Mouse (Mus musculus): ENCODE data around the gene Zfand6. TPM values are rescaled to one million over a fixed set of nuclear protein-coding genes. Genes with fewer than 3 reads are reported as not detected.
A peak's percentile ranks its signal among the peaks of the same experiment; 100 is the strongest.

Zfand6 gene
- total RNA-seq, 2 experiments from 2014 or later, result 66.1 to 75.1 TPM

DNA sequence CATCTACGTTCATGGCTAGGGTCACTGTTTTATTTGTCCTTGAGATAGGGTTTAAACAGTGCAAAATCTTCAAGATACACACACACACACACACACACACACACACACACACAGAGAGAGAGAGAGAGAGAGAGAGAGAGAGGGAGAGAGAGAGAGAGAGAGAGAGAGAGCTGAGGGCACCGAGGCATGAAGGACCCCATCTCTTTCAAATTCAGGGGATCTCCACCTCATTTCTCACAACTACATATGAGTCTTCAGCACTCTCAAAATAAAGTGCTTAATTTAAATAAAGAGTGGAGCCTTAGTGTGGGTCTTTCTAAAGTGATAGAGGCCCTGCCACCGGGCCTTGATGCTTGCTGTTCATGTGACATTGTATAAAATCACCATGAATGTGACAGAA is 93.8 kb downstream of the Zfand6 start:
- no peak for DNase-seq
- intact Hi-C loops (cut with DNase I), result no loop called here

DNA sequence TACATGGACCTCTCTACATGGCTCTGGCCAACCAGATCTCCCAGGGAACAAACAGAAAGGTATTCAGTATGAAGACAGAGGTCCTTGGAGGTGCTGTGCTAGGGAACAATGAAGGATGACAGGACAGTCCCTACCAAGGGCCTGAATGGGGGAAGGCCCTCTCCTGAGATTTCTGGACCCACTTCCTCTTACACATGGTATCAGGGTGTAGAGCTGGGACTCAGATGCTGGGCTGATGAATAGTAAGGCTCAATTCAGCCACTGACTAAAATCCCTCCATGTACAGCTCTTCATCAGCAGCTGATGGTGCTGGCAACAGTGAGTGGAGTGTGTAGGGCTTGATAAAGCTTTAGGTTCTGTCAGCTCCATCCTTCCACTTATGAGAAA is 94.8 kb downstream of the Zfand6 start:
- no peak for DNase-seq
- intact Hi-C loops (cut with DNase I), result loop anchor here (2.0 kb wide), 1 partner anchor 200 kb away; no protein-coding TSS in a partner anchor

DNA sequence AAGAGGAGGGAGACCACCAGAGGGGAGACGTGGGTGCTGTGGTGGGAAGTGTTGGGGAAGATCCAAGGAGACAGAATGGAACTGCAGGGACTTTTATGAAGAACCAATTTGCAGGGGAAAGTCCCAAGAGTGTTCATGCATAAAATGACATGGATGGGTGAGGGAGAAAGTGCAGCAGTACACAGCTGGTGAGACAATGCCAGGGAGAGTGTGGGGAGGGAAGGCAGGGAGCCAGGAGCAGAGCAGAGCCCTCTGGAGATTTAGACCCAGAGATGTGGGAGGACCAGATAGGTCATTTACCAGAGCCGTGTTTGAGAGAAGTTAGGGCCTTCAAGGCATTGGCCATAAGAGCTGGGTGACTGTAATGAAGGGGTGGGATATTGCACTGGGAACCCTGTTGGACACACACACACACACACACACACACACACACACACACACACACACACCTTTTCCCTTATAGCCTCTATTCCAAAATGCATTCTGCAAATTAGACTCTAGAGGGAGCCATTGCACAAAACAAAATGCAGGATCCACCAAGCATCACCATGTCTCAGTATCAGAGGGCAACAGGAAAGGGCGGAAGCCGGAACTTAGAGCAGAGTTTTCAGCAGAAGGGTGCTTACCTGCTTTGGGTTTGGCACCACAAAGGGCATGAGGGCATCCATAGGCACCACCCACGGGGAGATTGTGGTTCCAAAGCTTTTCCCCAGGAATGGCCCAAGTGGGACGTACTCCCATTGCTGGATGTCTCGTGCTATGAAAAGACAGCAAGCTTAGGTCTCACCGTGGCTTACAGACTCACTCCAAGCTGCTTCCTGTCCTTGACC is 95.5 kb downstream of the Zfand6 start:
- intact Hi-C loops (cut with DNase I), result loop anchor here (2.0 kb wide), 1 partner anchor 200 kb away; no protein-coding TSS in a partner anchor
- peak; percentile 11 for DNase-seq

DNA sequence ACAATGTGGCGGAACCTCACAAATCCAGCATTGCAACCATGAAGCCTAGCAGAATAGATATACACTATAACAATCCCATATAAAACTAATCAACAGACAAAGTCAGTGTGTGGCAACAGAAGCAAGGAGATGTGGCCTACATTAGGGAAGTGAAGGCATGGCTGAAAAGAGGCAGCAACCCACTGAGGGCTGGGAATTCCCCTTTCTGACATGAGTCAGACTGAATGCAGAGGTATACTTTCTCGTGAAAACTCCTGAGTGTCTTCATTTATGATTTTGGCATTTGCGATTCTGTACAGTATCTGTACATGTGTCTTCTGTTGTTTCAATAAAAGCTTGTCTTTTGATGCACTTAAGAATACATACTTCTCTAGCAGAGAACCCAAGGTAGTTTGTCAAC is 98.4 kb downstream of the Zfand6 start:
- intact Hi-C loops (cut with DNase I), result no loop called here

DNA sequence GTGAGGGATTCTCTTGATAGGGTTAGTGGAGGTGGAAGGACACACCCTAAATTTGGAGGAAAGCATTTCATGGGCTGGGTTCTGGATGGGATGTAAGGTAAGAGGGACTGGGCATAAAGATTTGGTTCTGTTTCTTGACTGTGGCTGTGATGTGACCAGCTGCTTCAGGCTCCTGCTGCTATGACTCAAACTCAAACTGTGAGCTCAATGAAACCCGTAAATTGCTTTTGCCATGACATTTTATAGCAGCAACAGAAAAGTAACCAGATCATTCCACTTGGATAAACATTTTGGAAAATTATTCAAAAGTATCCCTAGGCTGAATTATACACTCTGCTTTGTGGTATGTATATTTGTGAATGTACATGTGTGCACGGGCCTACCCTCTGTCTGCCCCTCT is 99.1 kb downstream of the Zfand6 start:
- intact Hi-C loops (cut with DNase I), result no loop called here
- no peak for DNase-seq

More for the DNA sequence above, 98.4 kb downstream of the Zfand6 start:
- no peak for DNase-seq

DNA sequence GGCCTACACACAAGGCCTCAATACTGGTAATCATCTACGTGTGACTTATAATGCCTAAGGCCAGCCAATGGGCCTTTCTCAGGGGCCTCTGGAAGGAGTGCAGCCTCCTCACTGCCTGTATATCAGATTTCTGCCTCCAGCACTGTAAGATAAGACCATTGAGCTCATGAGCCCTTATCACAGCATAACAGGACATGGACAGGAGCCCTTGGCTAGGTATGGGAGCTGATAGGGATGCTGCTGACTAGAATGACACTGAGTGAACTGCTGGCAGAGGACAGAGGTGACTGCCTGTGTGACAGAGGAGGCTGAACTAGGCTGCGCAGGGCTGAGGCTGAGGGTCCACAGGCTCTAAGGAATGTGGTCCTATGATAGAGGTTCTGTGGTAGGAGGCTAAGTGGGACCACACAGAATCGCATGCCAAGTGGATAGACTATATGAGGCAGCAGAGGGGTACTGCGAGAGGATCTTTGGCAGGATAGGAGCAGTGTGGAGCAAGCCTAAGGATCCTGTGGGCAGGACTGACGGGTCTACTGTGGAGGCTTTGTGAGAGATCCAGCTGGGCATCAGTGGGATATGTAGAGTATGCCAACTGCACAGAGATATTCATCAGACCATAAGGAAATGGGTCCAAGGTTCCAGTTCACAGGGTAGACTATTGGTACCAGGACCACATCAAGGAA is 102.5 kb downstream of the Zfand6 start:
- intact Hi-C loops (cut with DNase I), result no loop called here
- no peak for DNase-seq

DNA sequence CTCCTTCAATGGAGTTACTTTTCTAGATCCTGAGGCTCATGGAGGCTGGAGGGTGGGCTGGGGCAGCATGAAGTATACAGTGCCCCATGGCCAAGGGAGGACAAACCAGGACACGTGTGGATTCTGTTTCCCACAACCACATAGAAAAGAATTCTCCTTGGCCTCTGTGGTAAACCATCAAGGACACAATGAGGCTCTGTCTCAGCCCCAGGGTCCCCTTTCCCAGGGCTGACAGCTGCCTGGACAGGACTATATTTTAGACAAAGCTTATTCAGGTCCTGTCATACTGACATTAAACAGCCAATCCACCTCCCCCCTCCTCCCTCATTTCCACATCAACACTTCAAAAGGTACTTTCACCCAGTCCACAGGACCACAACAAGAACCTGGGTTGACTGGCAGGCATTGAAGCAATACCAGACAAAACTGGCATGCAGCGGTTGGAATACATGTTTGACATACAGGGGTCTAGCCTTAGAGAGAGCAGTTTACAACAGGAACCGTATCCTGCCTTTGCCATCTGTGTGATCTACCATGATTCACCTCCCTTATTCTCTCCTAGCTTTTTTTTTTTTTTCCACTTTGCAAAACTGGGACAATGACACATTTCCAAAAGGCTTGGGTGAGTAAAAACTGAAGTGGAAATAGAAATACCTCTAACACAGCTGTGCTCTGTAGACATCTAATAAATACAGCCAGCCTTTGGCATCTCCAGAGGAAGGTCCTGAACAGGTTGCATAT is 103.2 kb downstream of the Zfand6 start:
- intact Hi-C loops (cut with DNase I), result no loop called here
- no peak for DNase-seq

DNA sequence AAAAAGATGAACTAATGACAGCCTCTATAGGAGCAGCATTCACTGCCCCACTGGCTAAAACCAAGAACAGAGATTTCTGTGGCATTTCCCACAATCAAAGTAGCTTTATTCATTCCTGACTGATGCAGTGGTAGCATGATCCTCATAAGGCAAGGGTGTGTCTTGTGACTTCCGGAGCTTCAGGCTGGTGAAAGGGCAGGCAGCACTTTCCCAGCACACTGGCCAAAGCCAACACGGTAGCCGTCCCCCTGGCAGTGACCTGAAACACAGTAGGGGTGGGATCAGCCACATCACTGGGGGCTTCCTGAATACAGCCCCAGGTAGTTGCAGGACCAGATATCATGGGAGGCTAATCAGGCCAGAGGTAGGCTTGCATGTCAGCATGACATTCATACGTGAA is 104.7 kb downstream of the Zfand6 start:
- intact Hi-C loops (cut with DNase I), result no loop called here
- DNase-seq, result no peak

DNA sequence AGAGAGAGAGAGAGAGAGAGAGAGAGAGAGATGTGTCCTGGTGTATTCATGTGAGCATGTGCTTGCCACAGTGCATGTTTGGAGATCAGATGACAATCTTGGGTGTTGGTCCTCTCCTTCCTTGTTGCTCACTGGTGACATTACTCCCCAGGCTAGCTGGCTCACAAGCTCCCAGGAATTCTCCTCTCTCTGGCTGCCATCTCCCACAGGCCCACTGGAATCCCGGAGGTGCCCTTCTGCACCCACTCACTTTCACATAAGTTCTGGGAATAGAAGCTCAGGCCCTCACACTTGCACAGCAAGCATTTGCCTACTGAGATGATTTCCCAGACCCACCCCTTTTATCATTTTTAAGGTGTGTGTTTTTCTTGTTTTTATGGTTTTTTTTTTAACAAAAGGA is 110.0 kb downstream of the Zfand6 start:
- no peak for DNase-seq
- intact Hi-C loops (cut with DNase I), result loop anchor here (2.0 kb wide), 1 partner anchor 15 kb away; no protein-coding TSS in a partner anchor

DNA sequence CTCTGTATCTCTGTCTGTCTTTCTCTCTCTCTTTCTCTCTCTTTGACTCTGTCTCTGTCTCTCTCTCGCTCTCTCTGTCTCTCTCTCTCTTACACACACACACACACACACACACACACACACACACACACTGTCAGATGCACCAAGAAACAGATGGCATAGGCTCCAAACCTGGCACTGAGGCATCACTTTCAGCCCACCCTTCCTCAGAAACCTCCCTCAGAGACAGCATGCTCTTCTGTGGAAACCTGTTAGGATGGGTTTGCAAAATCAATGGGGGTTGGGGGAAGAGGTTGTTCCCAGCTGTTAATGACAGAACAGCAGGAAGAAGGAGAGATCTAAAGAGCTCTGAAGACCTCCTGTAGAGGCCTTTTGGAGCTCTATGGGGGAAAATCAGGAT is 110.9 kb downstream of the Zfand6 start:
- intact Hi-C loops (cut with DNase I), result no loop called here

DNA sequence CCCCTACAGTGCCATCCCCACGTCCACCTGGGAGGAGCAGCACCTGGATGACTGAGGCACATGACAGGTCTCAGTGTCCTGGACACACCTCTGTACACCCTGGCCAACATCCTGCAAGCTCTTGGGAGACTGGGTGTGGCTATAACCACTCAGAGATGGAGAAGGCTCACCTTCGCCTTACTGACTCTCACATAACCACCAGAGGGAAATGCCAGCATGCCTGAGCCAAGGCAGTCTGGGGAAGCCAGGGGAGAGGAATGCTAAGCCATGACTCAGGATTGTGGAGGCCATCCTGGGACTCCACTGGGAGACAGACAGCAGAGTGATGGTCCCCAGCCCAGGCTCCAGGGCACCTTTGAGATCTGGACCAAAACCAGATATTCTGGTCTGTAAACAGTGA is 112.7 kb downstream of the Zfand6 start:
- no peak for DNase-seq
- intact Hi-C loops (cut with DNase I), result no loop called here

More for the DNA sequence above, 110.9 kb downstream of the Zfand6 start:
- DNase-seq, result no peak

DNA sequence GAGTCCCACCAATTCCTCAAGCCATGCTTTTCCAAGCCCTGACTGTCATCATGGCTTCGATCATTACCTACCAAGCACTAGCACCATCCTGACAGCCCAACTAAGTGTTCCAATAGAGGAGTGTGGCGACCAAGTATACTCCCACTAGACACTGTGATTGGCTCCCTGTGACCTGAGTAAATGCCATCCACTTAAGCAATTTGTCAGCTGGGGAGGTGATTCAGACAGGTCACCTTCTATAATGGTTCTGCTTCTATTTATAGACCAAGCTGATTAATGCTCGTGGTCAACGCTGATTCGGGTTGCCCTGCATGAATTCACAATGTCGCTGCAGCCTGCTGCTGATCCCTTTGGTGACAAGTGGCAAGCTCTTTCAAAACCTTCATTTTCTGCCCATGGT is 123.6 kb downstream of the Zfand6 start:
- no peak for DNase-seq
- intact Hi-C loops (cut with DNase I), result no loop called here

DNA sequence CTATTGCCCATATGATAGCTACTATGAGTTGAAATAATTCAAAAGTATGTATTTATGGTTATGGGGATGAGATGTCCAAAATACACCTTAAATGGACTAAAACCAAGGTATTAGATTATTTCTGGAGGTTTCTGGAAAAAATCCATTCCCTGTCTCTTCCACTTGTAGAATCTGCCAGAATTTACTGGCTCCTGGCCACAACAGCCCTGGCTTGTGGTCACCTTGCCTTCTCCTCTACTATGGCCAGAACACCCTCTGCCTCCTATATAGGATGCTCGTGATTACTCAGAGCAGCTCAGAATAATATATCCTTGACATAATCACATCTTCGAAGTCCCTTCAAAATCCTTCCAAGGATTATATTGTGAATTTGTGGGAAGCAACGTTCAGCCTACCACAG is 125.5 kb downstream of the Zfand6 start:
- DNase-seq, result no peak
- intact Hi-C loops (cut with DNase I), result loop anchor here (2.0 kb wide), 1 partner anchor 17 kb away; no protein-coding TSS in a partner anchor

Other genes with a start within 250 kb of the Zfand6 start
- gene Gm2115, start 161.0 kb downstream of the Zfand6 start, total RNA-seq (2021), result 1 to 10 TPM in 1 of 2 experiments, under 1 TPM in 1; 0.82 to 1.1 TPM
- 10 to 100 TPM; 19.0 to 20.6 TPM for gene Fah, start 83.2 kb downstream of the Zfand6 start, total RNA-seq (2021)
- not detected for gene Olfr291, start 163.6 kb upstream of the Zfand6 start, total RNA-seq (2021)